Mouse (Mus musculus) megakaryocyte, embryonic 14.5 days (primary cell): ENCODE measurements around the gene Zkscan16. TPM values are rescaled to one million over a fixed set of nuclear protein-coding genes. Genes with fewer than 3 reads are reported as not detected.

Experiments
- H3K27me3 ChIP-seq: replicated peaks from 2 replicates; pipeline ENCODE3; 2012; ENCODE audit warnings: inconsistent platforms
- H3K36me3 ChIP-seq: replicated peaks from 2 replicates; pipeline ENCODE3; 2012; ENCODE audit warnings: low read length, inconsistent platforms, mixed read lengths
- H3K4me1 ChIP-seq: 2 replicates; pipeline ENCODE4 v1.6.1; 2012; ENCODE audit warnings: inconsistent platforms
- H3K4me3 ChIP-seq: replicated peaks from 2 replicates; pipeline ENCODE3; 2012; ENCODE audit warnings: moderate library complexity, mild to moderate bottlenecking, inconsistent platforms
- H3K9me3 ChIP-seq: 2 replicates; pipeline ENCODE4 v1.6.1; 2012; ENCODE audit warnings: inconsistent platforms
- FLI1 ChIP-seq: IDR thresholded peaks from 2 replicates; pipeline ENCODE4 v1.6.1; 2012; ENCODE audit warnings: low read length, inconsistent platforms, mixed read lengths
- GATA1 ChIP-seq: IDR thresholded peaks from 3 replicates; pipeline ENCODE4 v1.6.1; 2012; ENCODE audit warnings: mixed read lengths, low read length, inconsistent platforms, borderline replicate concordance
- polyA plus RNA-seq: library from polyadenylated mRNA; stranded (reverse); fragments of >175 nt; gene quantifications from 2 replicates; pipeline ENCODE4 v1.2.3, GENCODE M21; 2012; ENCODE audit warnings: low replicate concordance; ENCODE audit not compliant: insufficient read depth

Zkscan16 gene
- polyA plus RNA-seq, 1 experiment: not detected

GRCm38 (mm10) chr4:58970678-58971077, 27.2 kb downstream of the Zkscan16 start:
- Histone ChIP-seq H3K4me3 (no peak overlapping the region), H3K9me3 (no peaks in the 10 kb centered on the region), H3K27me3 (no peaks in the 10 kb centered on the region), H3K36me3 (peaks cover 61% of the 10 kb centered on the region), H3K4me1 (peaks cover 9% of the 10 kb centered on the region)
- TF ChIP-seq FLI1: no peak
- no peak for TF ChIP-seq GATA1

- peaks cover 4% of the 10 kb centered on the region; the same call in 1 of the 2 replicates for H3K4me1 ChIP-seq
- H3K27me3 ChIP-seq: no peaks in the 10 kb centered on the region
- TF ChIP-seq GATA1 (no peak), FLI1 (no peak)
- no peaks in the 10 kb centered on the region for H3K9me3 ChIP-seq
- H3K36me3 ChIP-seq: peaks cover 56% of the 10 kb centered on the region
- no peak overlapping the region for H3K4me3 ChIP-seq
These were observed 32.3 kb downstream of the Zkscan16 start for GRCm38 (mm10) chr4:58975711-58976110.

GRCm38 (mm10) chr4:58981421-58981820, 38.0 kb downstream of the Zkscan16 start:
- Histone ChIP-seq H3K9me3 (no peaks in the 10 kb centered on the region), H3K4me1 (peaks cover 14% of the 10 kb centered on the region), H3K36me3 (peaks cover 32% of the 10 kb centered on the region), H3K4me3 (no peak overlapping the region), H3K27me3 (no peaks in the 10 kb centered on the region)
- TF ChIP-seq FLI1: no peak
- no peak for TF ChIP-seq GATA1

GRCm38 (mm10) chr4:58982806-58983205, 39.4 kb downstream of the Zkscan16 start:
- no peak for TF ChIP-seq GATA1
- no peak for TF ChIP-seq FLI1
- no peak overlapping the region for H3K4me3 ChIP-seq
- peaks cover 22% of the 10 kb centered on the region for H3K4me1 ChIP-seq
- H3K9me3 ChIP-seq: no peaks in the 10 kb centered on the region
- peaks cover 25% of the 10 kb centered on the region for H3K36me3 ChIP-seq
- no peaks in the 10 kb centered on the region for H3K27me3 ChIP-seq

GRCm38 (mm10) chr4:58985157-58985648, 41.8 kb downstream of the Zkscan16 start:
- Histone ChIP-seq H3K27me3 (no peaks in the 10 kb centered on the region), H3K4me1 (peaks cover 38% of the 10 kb centered on the region), H3K9me3 (no peaks in the 10 kb centered on the region), H3K4me3 (peak overlapping the region; percentile 29), H3K36me3 (peaks cover 20% of the 10 kb centered on the region)
- TF ChIP-seq FLI1 (no peak), GATA1 (no peak)

GRCm38 (mm10) chr4:58986540-58987190, 43.2 kb downstream of the Zkscan16 start, which contains the start of gene Ptgr1:
Gene Ptgr1, minus strand, starts transcription at chr4:58987119.
- peaks cover 52% of the 10 kb centered on the region for H3K4me1 ChIP-seq
- H3K4me3 ChIP-seq: peak within 1 kb of the TSS; percentile 94
- H3K27me3 ChIP-seq: no peaks in the 10 kb centered on the region
- peaks cover 14% of the 10 kb centered on the region for H3K36me3 ChIP-seq
- TF ChIP-seq GATA1 (no peak), FLI1 (no peak)
- H3K9me3 ChIP-seq: no peaks in the 10 kb centered on the region

- H3K9me3 ChIP-seq: no peaks in the 10 kb centered on the region
- H3K36me3 ChIP-seq: no peaks in the 10 kb centered on the region
- no peak overlapping the region for H3K4me3 ChIP-seq
- H3K4me1 ChIP-seq: peaks cover 60% of the 10 kb centered on the region
- H3K27me3 ChIP-seq: peaks cover 24% of the 10 kb centered on the region
- TF ChIP-seq FLI1 (no peak), GATA1 (no peak)
These were observed 46.0 kb downstream of the Zkscan16 start for GRCm38 (mm10) chr4:58989303-58989898.

GRCm38 (mm10) chr4:58990609-58991434, 47.4 kb downstream of the Zkscan16 start:
- Histone ChIP-seq H3K4me1 (peaks cover 60% of the 10 kb centered on the region), H3K4me3 (no peak overlapping the region), H3K27me3 (peaks cover 33% of the 10 kb centered on the region), H3K9me3 (no peaks in the 10 kb centered on the region), H3K36me3 (no peaks in the 10 kb centered on the region)
- TF ChIP-seq GATA1 (no peak), FLI1 (no peak)

- Histone ChIP-seq H3K4me1 (peaks cover 47% of the 10 kb centered on the region), H3K36me3 (no peaks in the 10 kb centered on the region), H3K4me3 (no peak overlapping the region), H3K27me3 (peaks cover 38% of the 10 kb centered on the region), H3K9me3 (no peaks in the 10 kb centered on the region)
- no peak for TF ChIP-seq GATA1
- no peak for TF ChIP-seq FLI1
These were observed 48.8 kb downstream of the Zkscan16 start for GRCm38 (mm10) chr4:58992195-58992594.

- no peak for TF ChIP-seq GATA1
- TF ChIP-seq FLI1: no peak
- Histone ChIP-seq H3K4me1 (peaks cover 35% of the 10 kb centered on the region), H3K36me3 (no peaks in the 10 kb centered on the region), H3K27me3 (peaks cover 42% of the 10 kb centered on the region), H3K9me3 (no peaks in the 10 kb centered on the region), H3K4me3 (no peak within 1 kb of the TSS)
These were observed 51.3 kb downstream of the Zkscan16 start, which contains the start of gene Dnajc25 for GRCm38 (mm10) chr4:58994762-58995161. Gene Dnajc25, plus strand, starts transcription at chr4:58995062.
